Mouse (Mus musculus) forebrain, embryonic 13.5 days (tissue): ENCODE measurements around the gene Lyrm9. TPM values are rescaled to one million over a fixed set of nuclear protein-coding genes. Genes with fewer than 3 reads are reported as not detected.

ENCODE experiments used
- ATAC-seq: fragments of 200-750 bp; cut with Nextera tagmentation; 2 replicates; pipeline ENCODE4 v1.8.0; 2017
- H3K27ac ChIP-seq: fragments of 300-500 bp; sonication (generic); 2 replicates; pipeline ENCODE4 v1.5.1; 2015; ENCODE audit warnings: inconsistent platforms, mild to moderate bottlenecking, moderate library complexity
- H3K27me3 ChIP-seq: fragments of 300-500 bp; sonication (generic); 2 replicates; pipeline ENCODE4 v1.6.1; 2015; ENCODE audit warnings: mild to moderate bottlenecking, inconsistent platforms
- H3K36me3 ChIP-seq: fragments of 300-500 bp; sonication (generic); 2 replicates; pipeline ENCODE4 v1.6.1; 2015; ENCODE audit warnings: mild to moderate bottlenecking, inconsistent platforms; ENCODE audit not compliant: poor library complexity, severe bottlenecking
- H3K4me1 ChIP-seq: fragments of 300-500 bp; sonication (generic); 2 replicates; pipeline ENCODE4 v1.6.1; 2015; ENCODE audit warnings: inconsistent platforms
- H3K4me2 ChIP-seq: fragments of 300-500 bp; sonication (generic); 2 replicates; pipeline ENCODE4 v1.6.1; 2015; ENCODE audit warnings: inconsistent platforms, mild to moderate bottlenecking, moderate library complexity
- H3K4me3 ChIP-seq: fragments of 300-500 bp; sonication (generic); 2 replicates; pipeline ENCODE4 v1.5.1; 2015; ENCODE audit warnings: mild to moderate bottlenecking, inconsistent platforms
- H3K9ac ChIP-seq: fragments of 300-500 bp; sonication (generic); 2 replicates; pipeline ENCODE4 v1.6.1; 2015; ENCODE audit warnings: mild to moderate bottlenecking, inconsistent platforms
- H3K9me3 ChIP-seq: fragments of 300-500 bp; sonication (generic); replicated peaks from 2 replicates; pipeline ENCODE4 v1.6.1; 2016; ENCODE audit warnings: inconsistent platforms
- WGBS: fragments of 180-500 bp; shearing (Covaris S2); methylation state at CpG from one replicate; pipeline ENCODE4 v1.1.7; 2015; 5-methylcytosine and 5-hydroxymethylcytosine counted together
- polyA plus RNA-seq: library from polyadenylated mRNA; unstranded; fragments of >200 nt; fragmentation: Nextera tagmentation; extraction: Ambion mirVana; gene quantifications from 2 replicates; pipeline ENCODE4 v1.2.1, GENCODE M21; 2015

Lyrm9 gene
- polyA plus RNA-seq, 1 experiment from 2014 or later, result 25.2 TPM

DNA sequence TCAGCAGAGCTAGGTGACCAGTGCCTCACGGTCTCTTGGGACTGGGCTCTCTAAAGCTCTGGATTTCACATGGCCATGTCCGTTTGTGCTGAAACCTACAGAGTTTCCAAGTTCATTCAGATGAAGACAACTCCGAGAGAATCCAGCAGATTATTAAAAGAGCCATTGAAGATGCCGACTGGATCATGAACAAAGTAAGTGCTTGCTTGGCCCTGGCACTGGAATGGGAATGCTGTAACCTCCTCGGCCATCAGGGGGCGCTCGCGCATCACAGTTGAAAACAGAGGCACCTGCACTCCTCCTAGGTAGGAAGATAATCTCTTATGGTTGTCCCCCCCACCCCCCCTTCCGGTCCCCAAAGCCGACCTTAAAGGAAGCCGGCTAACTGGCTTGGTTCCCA, 11.6 kb downstream of the Lyrm9 start:
- Histone ChIP-seq H3K9me3 (peaks cover 5% of the 10 kb centered on the region), H3K27ac (no peak overlapping the region), H3K36me3 (peaks cover 13% of the 10 kb centered on the region), H3K4me1 (peaks cover 5% of the 10 kb centered on the region; the same call in 1 of the 2 replicates), H3K27me3 (no peaks in the 10 kb centered on the region), H3K9ac (no peak overlapping the region), H3K4me3 (no peak overlapping the region), H3K4me2 (no peak overlapping the region)
- no peak for ATAC-seq
- WGBS, result 11% methylated on average over 11 of the region's 11 CpGs

DNA sequence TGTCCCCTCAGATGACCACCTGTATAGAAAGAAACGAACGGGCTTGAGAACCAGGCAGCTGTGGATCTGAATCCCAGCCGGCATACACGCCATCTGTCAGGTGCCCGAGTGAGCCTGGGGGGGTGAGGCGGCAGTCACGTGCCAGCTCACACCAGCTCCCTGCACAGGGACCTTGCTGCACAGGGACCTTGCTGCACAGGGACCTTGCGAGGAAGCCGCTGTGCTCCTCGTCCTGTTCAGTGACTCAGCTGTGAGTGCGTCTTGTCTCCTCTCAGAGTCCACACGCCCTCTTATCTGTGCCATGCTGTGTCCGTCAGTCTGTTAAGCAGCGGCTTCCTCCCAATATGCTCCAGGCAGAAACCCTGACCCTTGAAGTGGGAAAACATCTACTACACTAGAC, 13.1 kb downstream of the Lyrm9 start:
- Histone ChIP-seq H3K4me3 (no peak overlapping the region), H3K36me3 (peaks cover 13% of the 10 kb centered on the region), H3K9ac (no peak overlapping the region), H3K9me3 (peaks cover 5% of the 10 kb centered on the region), H3K4me1 (peaks cover 5% of the 10 kb centered on the region; the same call in 1 of the 2 replicates), H3K27me3 (no peaks in the 10 kb centered on the region), H3K27ac (no peak overlapping the region), H3K4me2 (no peak overlapping the region)
- 84% methylated on average over 14 of the region's 14 CpGs for WGBS
- ATAC-seq, result no peak

DNA sequence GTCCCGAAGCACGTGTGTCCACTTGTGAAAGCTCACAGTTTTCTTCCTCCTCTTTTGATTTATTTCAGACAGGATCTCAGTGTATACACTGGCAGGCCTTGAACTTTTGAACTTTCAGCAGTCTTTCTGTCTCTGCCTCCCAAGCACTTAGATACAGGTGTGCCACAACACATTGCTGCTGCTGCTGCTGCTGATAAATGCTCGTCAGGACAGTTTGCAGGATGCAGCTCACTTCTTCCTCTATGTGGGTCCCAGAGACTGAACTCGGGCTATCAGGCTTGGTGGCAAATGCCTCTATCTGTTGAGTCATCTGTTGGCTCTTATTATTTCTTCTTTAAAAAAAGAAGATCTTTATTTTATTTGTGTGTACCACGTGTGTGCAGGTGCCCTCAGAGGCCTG, 13.8 kb downstream of the Lyrm9 start:
- no peak overlapping the region for H3K9ac ChIP-seq
- no peak overlapping the region for H3K4me3 ChIP-seq
- no peak overlapping the region for H3K4me2 ChIP-seq
- ATAC-seq, result no peak
- no peak overlapping the region for H3K27ac ChIP-seq
- peaks cover 5% of the 10 kb centered on the region for H3K9me3 ChIP-seq
- H3K27me3 ChIP-seq, result no peaks in the 10 kb centered on the region
- H3K36me3 ChIP-seq, result peaks cover 13% of the 10 kb centered on the region
- 89% methylated on average over 5 of the region's 5 CpGs for WGBS
- H3K4me1 ChIP-seq, result peaks cover 5% of the 10 kb centered on the region; the same call in 1 of the 2 replicates

DNA sequence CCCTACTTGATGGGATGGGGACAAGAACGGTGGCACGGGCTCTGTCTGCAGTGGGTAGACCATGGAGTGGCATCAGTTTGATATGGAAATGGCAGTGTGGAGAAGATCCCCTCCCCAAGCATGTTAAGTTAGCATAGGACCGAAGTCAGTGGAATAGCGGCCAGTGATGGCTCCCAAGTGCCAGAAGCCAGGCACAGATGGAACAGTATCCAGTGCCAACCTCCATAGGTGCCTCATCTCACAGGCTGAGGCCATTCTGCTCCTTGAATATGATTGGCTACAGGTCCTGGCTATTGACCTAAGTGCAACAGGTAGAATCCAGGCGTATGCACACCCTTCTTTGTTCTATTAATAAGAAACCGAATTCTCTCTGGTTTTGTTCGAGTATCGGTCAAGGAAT, 15.6 kb downstream of the Lyrm9 start:
- H3K4me1 ChIP-seq, result peaks cover 5% of the 10 kb centered on the region; the same call in 1 of the 2 replicates
- H3K4me3 ChIP-seq, result no peak overlapping the region
- no peak for ATAC-seq
- H3K27me3 ChIP-seq, result no peaks in the 10 kb centered on the region
- no peak overlapping the region for H3K4me2 ChIP-seq
- H3K27ac ChIP-seq, result no peak overlapping the region
- H3K36me3 ChIP-seq, result peaks cover 13% of the 10 kb centered on the region
- no peak overlapping the region for H3K9ac ChIP-seq
- peaks cover 5% of the 10 kb centered on the region for H3K9me3 ChIP-seq
- 95% methylated on average over 8 of the region's 8 CpGs for WGBS

DNA sequence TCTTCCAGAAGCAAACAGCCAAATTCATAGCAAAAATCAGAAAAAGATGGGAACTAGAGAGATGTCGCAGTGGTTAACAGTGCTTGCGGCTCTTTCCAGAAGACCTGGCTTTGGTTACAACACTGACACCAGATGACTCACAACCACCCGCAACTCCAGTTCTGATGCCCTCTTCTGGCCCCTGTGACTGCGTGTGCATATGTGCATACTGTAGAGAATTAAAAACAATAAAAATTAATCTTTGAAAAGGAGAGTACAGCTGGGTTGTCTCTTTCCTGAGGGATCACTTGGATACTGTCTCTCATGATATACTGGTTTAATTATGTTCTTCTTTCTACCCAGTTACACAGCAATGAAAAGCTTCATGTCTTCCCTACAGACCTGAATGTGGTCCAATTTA, 20.2 kb downstream of the Lyrm9 start:
- ATAC-seq, result no peak
- Histone ChIP-seq H3K27me3 (no peaks in the 10 kb centered on the region), H3K27ac (no peak overlapping the region), H3K4me2 (no peak overlapping the region), H3K36me3 (no peaks in the 10 kb centered on the region), H3K9ac (no peak overlapping the region), H3K4me3 (no peak overlapping the region), H3K4me1 (peaks cover 4% of the 10 kb centered on the region; the same call in 1 of the 2 replicates), H3K9me3 (no peaks in the 10 kb centered on the region)
- 94% methylated on average over 4 of the region's 4 CpGs for WGBS

DNA sequence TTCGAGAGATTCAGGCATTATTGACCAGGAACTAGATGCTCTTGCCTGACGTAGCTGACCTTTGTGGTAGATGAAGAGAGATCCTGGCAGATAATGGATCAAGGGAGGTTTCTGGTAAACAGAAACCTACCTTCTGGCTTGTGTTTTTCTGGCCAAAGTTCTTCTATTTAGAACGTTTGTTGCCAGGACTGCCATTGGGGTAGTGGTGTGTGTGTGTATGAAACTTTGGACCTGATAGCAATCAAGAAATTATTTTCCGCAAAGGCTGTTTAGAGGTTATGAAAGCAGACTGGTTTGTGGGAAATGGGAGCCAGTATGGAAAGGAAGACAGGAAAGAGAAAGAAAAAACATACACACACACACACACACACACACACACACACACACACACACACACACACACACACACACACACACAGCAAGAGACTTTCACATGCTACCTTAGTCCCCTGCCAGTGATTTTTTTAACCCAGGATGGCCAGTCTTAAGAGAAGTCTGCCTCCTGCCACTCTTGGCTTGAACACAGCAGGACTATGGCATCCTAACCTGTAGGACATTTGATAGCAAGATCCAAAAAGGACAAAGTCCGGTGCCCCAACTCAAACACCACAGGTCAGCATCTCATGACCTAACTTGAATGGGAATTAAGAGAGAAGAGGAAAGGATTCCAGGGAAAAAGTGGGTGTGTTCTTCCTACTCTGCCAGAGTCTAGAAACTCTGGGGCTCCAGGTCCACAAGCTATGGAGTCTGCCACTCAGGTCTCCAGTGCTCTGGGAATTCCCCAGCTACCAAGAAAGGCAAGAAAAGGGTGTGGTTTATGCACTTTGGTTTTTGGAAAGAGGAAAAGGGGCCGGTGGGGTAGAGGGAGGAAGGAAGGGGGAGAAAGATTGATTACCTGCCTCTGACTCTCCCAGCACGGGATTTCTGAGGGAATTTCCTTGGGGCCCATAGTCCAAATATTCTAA, 21.8 kb downstream of the Lyrm9 start:
- Histone ChIP-seq H3K36me3 (no peaks in the 10 kb centered on the region), H3K4me3 (no peak overlapping the region), H3K9me3 (no peaks in the 10 kb centered on the region), H3K4me2 (no peak overlapping the region), H3K27me3 (no peaks in the 10 kb centered on the region), H3K4me1 (peaks cover 4% of the 10 kb centered on the region; the same call in 1 of the 2 replicates), H3K9ac (no peak overlapping the region), H3K27ac (no peak overlapping the region)
- no peak for ATAC-seq
- 71% methylated on average over 7 of the region's 7 CpGs for WGBS

DNA sequence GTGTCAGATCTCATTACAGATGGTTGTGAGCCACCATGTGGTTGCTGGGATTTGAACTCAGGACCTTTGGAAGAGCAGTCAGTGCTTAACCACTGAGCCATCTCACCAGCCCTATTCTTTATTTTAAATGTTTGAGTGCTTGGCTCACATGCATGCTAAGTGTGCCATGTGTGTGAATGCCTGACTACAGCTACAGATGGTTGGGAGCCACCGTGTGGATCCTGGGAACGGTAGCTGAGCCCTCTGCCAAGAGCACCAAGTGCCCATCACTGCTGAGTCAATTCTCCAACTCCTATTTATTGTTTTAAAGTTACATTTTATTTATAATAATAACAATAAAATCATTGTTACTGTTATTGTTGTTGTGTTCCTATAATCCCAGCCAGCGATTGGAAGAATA, 23.5 kb downstream of the Lyrm9 start:
- WGBS, result 66% methylated on average over 3 of the region's 3 CpGs
- Histone ChIP-seq H3K9ac (no peak overlapping the region), H3K9me3 (no peaks in the 10 kb centered on the region), H3K4me2 (no peak overlapping the region), H3K4me1 (peaks cover 4% of the 10 kb centered on the region; the same call in 1 of the 2 replicates), H3K27ac (no peak overlapping the region), H3K36me3 (no peaks in the 10 kb centered on the region), H3K27me3 (no peaks in the 10 kb centered on the region), H3K4me3 (no peak overlapping the region)
- ATAC-seq, result no peak

DNA sequence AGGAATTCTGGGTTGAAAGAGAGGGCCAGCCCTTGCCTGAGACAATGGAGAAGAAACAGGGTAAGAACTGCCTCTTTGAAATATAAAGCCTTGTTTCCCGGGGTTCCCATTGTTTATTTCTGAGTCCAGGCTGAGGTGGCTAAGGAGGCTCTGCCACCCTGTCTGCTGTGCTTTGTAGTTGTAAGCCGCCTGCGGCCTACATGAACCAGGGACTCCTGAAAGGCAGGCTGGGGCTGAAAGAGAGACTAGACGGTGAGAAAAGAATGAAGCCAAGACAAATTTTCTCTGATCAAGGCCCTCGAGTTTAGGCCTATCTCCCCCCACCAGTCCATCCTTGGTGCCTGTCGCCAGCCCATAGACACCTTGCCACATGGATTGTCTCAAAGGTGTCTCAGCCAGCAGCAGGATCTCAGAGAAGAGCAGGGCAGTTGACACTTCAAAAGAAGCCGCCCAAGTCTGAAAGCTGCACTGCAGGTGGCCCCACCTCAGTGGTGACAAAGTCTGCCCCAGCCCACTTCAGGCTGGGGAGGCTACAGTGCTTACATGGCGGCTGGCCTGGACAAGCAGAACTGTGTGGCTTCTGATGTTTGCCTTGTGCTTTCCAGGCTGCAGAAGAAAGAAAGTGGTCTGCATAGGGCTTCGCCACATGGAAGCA, 25.0 kb downstream of the Lyrm9 start:
- H3K4me3 ChIP-seq, result no peak overlapping the region
- H3K27me3 ChIP-seq, result no peaks in the 10 kb centered on the region
- no peak overlapping the region for H3K27ac ChIP-seq
- H3K9me3 ChIP-seq, result no peaks in the 10 kb centered on the region
- H3K4me1 ChIP-seq, result peaks cover 4% of the 10 kb centered on the region; the same call in 1 of the 2 replicates
- H3K36me3 ChIP-seq, result no peaks in the 10 kb centered on the region
- no peak overlapping the region for H3K4me2 ChIP-seq
- ATAC-seq, result no peak
- 27% methylated on average over 9 of the region's 9 CpGs for WGBS
- H3K9ac ChIP-seq, result no peak overlapping the region

DNA sequence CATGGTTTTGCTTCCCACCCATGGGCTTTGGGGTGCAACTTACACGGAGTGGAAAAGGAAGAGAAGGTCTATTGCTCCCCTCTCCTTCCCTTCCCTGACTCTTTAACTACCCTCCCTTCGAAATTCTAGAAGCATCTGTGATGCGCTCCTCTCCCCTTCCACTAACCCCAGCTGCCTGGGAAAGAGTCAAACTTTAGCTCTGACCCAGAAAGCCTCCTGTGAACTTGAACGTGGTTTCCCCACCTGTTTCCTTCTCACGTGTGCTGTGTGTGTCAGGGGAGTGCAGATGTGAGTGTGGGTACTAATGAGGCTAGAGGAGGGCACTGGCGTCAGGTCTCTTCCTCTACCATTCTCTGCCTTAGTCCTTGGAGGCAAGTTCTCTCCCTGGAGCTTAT, 25.5 kb downstream of the Lyrm9 start:
- WGBS, result 60% methylated on average over 6 of the region's 6 CpGs
- H3K4me3 ChIP-seq, result no peak overlapping the region
- no peak overlapping the region for H3K4me2 ChIP-seq
- no peak for ATAC-seq
- H3K36me3 ChIP-seq, result no peaks in the 10 kb centered on the region
- H3K27ac ChIP-seq, result no peak overlapping the region
- H3K27me3 ChIP-seq, result no peaks in the 10 kb centered on the region
- H3K4me1 ChIP-seq, result peaks cover 4% of the 10 kb centered on the region; the same call in 1 of the 2 replicates
- H3K9me3 ChIP-seq, result no peaks in the 10 kb centered on the region
- H3K9ac ChIP-seq, result no peak overlapping the region

DNA sequence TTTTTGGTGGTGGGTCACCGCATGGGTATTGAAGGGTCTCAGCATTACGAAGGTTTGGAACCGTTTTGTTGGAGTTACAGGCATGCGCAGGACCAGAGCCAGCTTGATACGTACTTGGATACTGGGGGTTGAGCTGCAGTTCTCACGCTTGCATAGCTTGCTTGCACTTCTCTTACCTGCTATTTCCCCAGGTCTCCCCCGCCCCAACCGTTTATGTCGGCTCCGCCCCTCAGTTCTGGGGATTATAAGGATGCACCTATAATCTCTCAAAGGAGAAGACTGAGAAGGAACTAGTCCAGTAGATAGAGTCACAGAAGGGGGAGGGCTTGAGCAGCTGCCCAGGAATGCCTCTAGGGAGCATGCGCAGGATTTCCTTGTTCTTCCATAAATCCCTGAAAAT, 26.1 kb downstream of the Lyrm9 start:
- Histone ChIP-seq H3K4me1 (peaks cover 6% of the 10 kb centered on the region), H3K9ac (no peak overlapping the region), H3K4me3 (no peak overlapping the region), H3K36me3 (no peaks in the 10 kb centered on the region), H3K9me3 (no peaks in the 10 kb centered on the region), H3K4me2 (no peak overlapping the region), H3K27me3 (no peaks in the 10 kb centered on the region), H3K27ac (no peak overlapping the region)
- WGBS, result 88% methylated on average over 11 of the region's 11 CpGs
- ATAC-seq, result no peak

DNA sequence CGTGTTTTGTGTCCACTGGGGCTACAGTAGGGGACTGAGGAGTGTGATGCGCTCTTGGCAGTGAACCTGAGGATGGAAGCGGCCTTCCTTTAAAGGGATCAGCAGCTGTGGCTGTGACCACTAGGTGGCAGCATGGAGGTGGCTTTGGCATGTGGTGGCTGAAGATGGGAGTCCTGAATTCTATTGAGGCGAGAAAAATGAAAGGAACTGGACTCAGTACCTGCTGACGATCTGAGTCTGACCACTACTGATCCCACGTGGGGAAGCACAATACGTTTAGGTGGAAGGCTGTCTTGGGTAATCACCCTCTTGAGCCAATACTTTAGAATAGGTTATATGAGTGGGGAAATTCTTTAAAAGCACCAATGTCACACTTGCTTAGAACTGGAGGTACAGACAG, 29.9 kb downstream of the Lyrm9 start:
- 9% methylated on average over 7 of the region's 7 CpGs for WGBS
- Histone ChIP-seq H3K4me1 (peaks cover 7% of the 10 kb centered on the region; the same call in 1 of the 2 replicates), H3K4me3 (no peak overlapping the region), H3K9me3 (no peaks in the 10 kb centered on the region), H3K36me3 (no peaks in the 10 kb centered on the region), H3K9ac (no peak overlapping the region), H3K4me2 (no peak overlapping the region), H3K27ac (no peak overlapping the region), H3K27me3 (no peaks in the 10 kb centered on the region)
- ATAC-seq, result no peak

DNA sequence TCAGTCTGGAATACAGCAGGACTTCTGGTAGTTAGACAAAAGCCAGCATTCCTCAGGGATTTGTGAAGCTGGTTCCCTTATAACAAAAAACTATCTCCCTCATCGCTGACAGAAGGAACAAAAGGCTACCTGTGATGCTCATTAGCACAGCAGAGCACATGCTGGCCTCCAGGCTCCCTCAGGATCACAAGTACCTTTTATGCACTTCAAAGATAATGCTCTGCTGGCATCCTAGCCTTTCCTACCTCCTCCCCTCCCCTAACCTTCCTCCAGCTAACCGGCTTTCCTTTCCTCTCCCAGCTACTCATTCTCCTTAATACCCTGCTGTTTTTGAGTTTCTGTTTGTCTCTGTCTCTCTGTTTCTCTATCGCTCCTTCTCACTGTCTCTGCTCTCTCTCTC, 31.2 kb downstream of the Lyrm9 start:
- peak overlapping the region; percentile 33; the same call in 1 of the 2 replicates for H3K27ac ChIP-seq
- H3K9me3 ChIP-seq, result no peaks in the 10 kb centered on the region
- H3K9ac ChIP-seq, result no peak overlapping the region; the same call in 1 of the 2 replicates
- no peak overlapping the region for H3K4me2 ChIP-seq
- 4% methylated on average over 3 of the region's 3 CpGs for WGBS
- ATAC-seq, result no peak
- no peaks in the 10 kb centered on the region for H3K36me3 ChIP-seq
- H3K27me3 ChIP-seq, result no peaks in the 10 kb centered on the region
- no peak overlapping the region for H3K4me3 ChIP-seq
- H3K4me1 ChIP-seq, result peaks cover 7% of the 10 kb centered on the region; the same call in 1 of the 2 replicates
